Mouse (Mus musculus) hematopoietic stem cell, adult 5-6 weeks (primary cell): Measurements from ENCODE around the gene Anapc13. TPM values are rescaled to one million over a fixed set of nuclear protein-coding genes. Genes with fewer than 3 reads are reported as not detected.

Experiments used
- ATAC-seq, 2 experiments: fragments of 125-278 bp in 1 of 2; replicated peaks in 1 of 2; 2 replicates each; pipeline ENCODE4 v1.8.0; 2016 to 2017; ENCODE audit warnings: inconsistent platforms in 2 of 2, mild to moderate bottlenecking in 2 of 2, moderate number of reproducible peaks in 2 of 2, low read depth in 1 of 2, moderate TSS enrichment in 1 of 2; ENCODE audit not compliant: low FRiP score in 2 of 2, poor library complexity in 2 of 2, severe bottlenecking in 2 of 2, insufficient read depth in 1 of 2, low TSS enrichment in 1 of 2
- total RNA-seq: library from RNA; stranded (forward); fragments of 172-1452, 232-1000 nt; gene quantifications from 2 replicates; pipeline ENCODE4 v1.2.3, GENCODE M21; 2017

The Anapc13 gene
- total RNA-seq, 1 experiment from 2014 or later: 51.2 TPM

DNA sequence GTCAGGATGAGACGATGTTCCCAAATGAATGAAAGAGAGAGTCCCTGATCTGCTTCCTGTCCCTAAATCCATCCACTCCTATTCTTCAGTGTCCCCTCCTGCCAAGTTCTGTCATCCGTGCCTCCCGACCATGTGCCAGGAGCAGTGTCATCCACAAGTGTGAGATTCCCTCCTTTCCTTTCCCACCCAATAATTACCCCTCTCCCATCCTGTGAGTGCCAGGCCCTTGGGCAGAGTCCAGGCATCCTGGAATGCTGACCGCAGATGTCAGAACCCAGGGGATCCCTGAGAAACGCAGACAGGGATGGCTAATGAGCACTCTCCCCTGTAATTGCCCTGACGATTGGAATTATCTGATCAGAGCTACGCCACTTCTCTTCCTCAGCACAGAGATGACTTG is 24.5 kb downstream of the Anapc13 start:
- ATAC-seq: no peak

DNA sequence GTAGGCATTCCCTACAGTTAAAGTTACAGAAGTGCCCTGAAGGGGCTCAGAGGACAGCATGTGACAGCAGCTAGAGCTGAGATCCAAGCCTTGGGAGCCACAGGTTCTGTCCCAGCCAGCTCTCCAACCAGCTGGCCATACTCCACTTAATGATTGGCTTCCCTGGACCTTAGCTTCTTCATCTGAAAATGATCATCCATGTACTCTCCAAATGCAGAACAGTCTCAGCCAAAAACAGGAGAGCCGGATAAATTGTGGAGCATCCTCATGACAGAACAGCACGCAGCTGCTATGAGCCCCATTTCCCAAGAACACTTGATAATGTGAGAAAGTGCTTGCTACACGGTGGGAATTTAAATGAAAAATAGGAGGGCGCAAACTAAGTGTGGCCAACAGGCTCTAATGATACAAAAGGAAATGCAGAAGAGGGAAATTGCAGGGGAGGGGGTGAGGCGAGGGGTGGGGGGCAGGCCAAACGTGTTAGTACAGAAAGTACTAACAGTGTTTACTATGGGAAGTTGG is 25.2 kb downstream of the Anapc13 start:
- no peak for ATAC-seq

DNA sequence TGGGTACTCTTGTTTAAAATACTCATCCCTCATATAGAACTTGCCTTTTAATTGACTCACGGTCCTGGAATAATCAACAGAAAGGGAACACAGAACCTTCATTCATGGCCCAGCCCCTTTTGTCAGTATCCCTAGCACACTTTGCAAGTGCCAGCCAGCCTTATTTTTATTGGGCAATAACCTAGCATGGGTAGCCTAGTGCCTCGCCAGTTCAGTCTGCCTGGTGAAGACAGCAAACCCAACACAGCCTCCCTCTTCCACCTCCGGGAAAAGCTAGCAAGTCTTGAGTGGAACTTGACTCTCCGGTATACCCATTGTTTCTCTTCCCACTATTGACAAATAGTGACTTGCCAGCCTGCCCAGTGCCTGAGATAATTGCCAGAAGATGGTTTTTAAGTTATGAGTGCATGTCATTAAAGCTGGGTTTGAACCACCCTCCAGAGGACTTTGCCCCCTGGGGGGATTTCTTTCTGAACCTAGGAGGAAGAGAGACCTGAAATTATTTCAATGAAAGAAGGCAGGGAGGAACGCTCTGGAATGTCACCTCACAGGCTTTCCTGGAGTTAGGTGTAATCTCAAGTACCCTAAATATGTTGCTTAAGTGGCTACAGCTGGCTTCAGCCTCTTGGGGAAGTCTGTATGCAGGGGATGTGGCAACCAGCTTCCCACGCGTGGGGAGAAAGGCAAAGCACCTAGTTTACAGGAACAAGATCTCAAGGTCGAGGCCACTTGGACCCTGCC is 30.4 kb downstream of the Anapc13 start:
- ATAC-seq: no peak

DNA sequence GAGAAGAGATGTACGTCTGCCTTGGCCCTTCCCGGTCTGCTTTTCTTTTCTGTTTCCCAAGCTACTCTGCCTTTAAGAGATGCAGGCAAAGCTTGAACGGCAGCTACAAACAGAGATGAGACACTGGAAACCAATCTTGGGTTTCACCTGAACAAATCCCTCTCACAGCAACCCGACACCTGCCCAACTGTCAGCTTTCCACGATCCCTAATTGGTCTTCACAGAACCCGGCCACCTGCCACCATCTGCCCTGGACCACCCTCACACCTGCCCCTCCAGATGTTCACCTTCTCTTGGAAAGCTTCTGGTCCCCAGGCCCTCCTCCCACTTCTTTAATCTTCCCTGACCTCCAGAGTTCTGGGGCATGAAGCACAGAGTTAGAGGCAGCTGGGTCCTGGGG is 42.0 kb downstream of the Anapc13 start:
- no peak for ATAC-seq

DNA sequence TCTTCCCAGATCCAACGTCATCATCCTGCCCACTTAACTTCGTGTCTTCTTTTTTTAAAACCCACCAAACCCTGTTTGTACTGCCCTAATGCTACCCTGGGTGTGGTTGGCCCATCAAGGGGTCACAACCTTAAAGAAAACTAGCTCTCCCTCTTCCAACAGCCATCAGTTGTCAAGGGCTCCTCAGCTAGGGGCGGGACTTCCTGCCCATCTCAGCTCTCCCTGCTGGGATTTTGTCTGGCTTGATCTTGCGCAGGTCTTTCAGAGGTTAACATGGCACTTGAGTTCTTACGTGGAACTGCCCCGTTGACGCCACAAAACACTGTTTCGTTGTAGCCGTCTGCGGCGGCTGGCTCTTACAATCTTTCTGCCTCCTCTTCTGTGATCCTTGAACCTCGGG is 42.8 kb downstream of the Anapc13 start:
- no peak for ATAC-seq

DNA sequence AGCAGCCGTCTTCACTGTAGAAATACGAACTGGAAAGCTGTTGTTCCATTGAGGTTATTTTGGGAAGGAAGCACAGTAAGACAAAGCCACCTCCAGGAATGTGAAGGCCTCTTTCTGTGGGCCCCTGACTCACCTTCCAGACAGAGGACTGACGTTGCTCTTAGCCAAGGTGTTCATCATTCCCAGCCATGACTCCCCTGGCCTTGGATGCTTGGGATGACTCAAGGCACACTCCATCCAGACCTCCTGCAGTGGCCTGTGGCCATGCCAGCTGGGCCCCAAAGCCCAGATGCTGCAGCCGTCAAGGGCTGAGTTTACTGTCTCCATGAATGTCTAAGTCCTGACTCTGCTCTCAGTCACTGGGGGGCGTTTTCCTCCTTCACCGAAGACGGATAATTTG is 47.3 kb downstream of the Anapc13 start:
- ATAC-seq: no peak

DNA sequence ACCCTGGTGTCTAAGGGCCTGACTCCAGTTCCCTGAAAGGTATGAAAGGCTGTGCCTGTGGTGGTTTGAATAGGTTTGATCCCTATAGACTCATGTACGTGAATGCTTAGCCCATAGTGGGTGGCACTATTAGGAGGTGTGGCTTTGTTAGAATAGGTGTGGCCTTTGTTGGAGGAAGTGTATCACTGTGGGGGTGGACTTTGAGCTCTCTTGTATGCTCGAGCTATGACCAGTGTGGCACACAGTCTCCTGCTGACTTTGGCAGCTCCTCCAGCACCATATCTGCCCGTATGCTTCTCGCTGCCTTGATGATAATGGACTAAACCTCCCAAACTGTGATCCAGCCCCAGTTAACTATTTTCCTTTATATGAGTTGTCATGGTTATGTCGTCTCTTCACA is 49.8 kb downstream of the Anapc13 start:
- no peak for ATAC-seq

DNA sequence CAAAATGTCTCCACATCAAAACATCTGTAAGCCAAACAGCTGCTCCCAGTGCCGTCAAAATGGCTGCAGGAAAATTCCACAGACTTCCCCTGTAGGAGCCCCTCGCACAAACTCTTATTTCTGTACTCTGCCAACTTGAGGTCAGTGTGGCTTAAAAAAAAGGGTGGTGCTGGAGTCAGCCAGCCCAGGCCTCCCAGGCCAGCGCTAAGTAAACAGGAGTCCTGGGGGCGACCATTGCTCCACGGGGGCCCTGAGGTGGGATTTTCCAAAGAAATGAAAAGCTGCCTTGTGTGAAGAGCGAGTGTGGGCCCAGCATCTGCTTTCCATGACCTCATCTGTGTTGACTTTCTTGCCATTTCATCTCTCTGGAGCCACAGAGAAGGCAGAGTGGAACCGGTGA is 55.4 kb downstream of the Anapc13 start:
- no peak for ATAC-seq

Other genes with a start within 250 kb of the Anapc13 start
- gene Ky, start 120.5 kb upstream of the Anapc13 start, total RNA-seq: not detected in 2 replicates
- gene Cep63, start 238 bp downstream of the Anapc13 start, total RNA-seq: 43.1 and 52.3 TPM in 2 replicates
- 1.4 and 7.3 TPM in 2 replicates for gene Amotl2, start 90.4 kb downstream of the Anapc13 start, total RNA-seq
- 7.3 and 7.5 TPM in 2 replicates for gene Ryk, start 208.6 kb downstream of the Anapc13 start, total RNA-seq